Mouse (Mus musculus): ENCODE measurements around the gene Agfg1. TPM values are rescaled to one million over a fixed set of nuclear protein-coding genes. Genes with fewer than 3 reads are reported as not detected.
"Not testable (repeated sequence)": the region's sequence is repeated elsewhere in the genome, so short reads cannot be mapped to it uniquely, and the experiment has no call there.

Agfg1 gene
- total and polyA plus RNA-seq, 3 experiments = 34.1 to 58.6 TPM; not detected in 1

DNA sequence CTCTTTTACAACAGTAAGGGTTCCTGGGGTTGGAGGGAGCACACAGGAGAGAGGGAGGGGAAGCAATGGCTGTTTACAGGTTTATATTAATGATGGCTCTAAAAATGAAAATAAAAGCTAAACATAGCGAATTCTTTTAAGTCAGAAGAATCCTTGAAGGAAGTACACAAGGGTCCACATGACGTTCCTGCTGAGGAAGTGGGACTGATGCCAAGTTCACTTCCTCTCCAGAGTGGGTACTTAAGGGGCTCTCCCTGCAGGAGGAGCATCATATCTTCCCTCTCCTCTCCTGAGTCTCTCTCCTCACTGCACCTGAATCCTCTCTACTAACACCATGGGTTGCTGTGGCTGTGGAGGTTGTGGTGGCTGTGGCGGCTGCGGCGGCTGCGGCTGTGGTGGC lies 85.4 kb downstream of the Agfg1 start, which contains the start of gene A030014E15Rik:
Gene A030014E15Rik, plus strand, starts transcription at position 268 of the 400 bp plus-strand sequence.
- no peaks in the 10 kb centered on the region for H3K27me3 ChIP-seq (ENCODE audit: control insufficient read depth in 1 of 2, insufficient read depth in 2 of 2, low read length in 2 of 2)
- no peak for TF ChIP-seq GABPA (IDR thresholded peaks at IDR 0.05; ENCODE audit: low read depth, low read length)
- TF ChIP-seq SMC3 (IDR thresholded peaks at IDR 0.05; ENCODE audit: low read depth, low read length) = no peak
- no peak for TF ChIP-seq SIN3A (IDR thresholded peaks at IDR 0.05; ENCODE audit: low read length)
- TF ChIP-seq POLR2AphosphoS5 (IDR thresholded peaks at IDR 0.05; ENCODE audit: borderline replicate concordance, low read depth, low read length) = no peak
- TF ChIP-seq MAX (IDR thresholded peaks at IDR 0.05; ENCODE audit: low read length) = no peak
- TF ChIP-seq MYB (IDR thresholded peaks at IDR 0.05; ENCODE audit: low read depth, low read length) = no peak
- no peak for TF ChIP-seq NELFE (IDR thresholded peaks at IDR 0.05; ENCODE audit: low read depth, low read length)
- no peak for TF ChIP-seq CHD2 (IDR thresholded peaks at IDR 0.05; ENCODE audit: low read length)
- no peak for TF ChIP-seq POLR2AphosphoS2 (IDR thresholded peaks at IDR 0.05; ENCODE audit: low read length)
- no peak within 1 kb of the TSS for H3K4me3 ChIP-seq (ENCODE audit: control insufficient read depth in 1 of 2, insufficient read depth in 1 of 2, low read depth in 2 of 2, low read length in 2 of 2)
- H3K4me1 ChIP-seq (ENCODE audit: control insufficient read depth in 1 of 2, insufficient read depth in 2 of 2, low read length in 2 of 2) = no peaks in the 10 kb centered on the region
- H3K79me2 ChIP-seq (ENCODE audit: control insufficient read depth, insufficient read depth, low read length, poor library complexity) = no peaks in the 10 kb centered on the region
- H3K27ac ChIP-seq (ENCODE audit: control insufficient read depth, low read depth, low read length) = no peak within 1 kb of the TSS
- H3K9ac ChIP-seq (ENCODE audit: control insufficient read depth, low read depth, low read length, poor library complexity, severe bottlenecking) = no peak within 1 kb of the TSS
- H3K9me3 ChIP-seq (replicated peaks; ENCODE audit: insufficient read depth, low read length) = no peaks in the 10 kb centered on the region
- no peaks in the 10 kb centered on the region for H3K36me3 ChIP-seq (ENCODE audit: control insufficient read depth in 1 of 2, insufficient read depth in 2 of 2, low read length in 2 of 2)
- peak; percentile 37 for DNase-seq (ENCODE audit: low read depth, low spot score)

DNA sequence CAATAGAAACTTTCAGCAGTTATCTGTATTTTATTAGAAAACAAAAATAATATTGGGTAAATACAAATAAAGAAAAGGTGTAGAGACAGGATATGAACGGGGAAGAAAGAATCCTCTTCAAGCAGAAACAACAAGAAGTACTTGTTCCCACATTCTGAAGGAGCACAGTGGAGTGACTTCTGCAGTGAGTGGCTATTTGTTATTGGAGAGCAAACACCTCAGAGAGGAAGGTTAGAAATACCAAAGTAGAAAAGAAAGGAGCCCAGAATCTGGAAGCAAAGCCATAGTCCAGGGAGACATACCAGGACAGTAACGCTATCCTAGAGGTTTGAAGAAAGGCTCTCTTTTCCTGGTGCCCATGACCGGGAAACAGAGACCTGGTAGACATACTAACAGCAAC lies 91.3 kb downstream of the Agfg1 start:
- H3K4me1 ChIP-seq (ENCODE audit: control insufficient read depth in 1 of 2, insufficient read depth in 2 of 2, low read length in 2 of 2); H3K9ac ChIP-seq (ENCODE audit: control insufficient read depth, low read depth, low read length, poor library complexity, severe bottlenecking); H3K27ac ChIP-seq (ENCODE audit: control insufficient read depth, low read depth, low read length); DNase-seq (ENCODE audit: low read depth, low spot score); H3K27me3 ChIP-seq (ENCODE audit: control insufficient read depth in 1 of 2, insufficient read depth in 2 of 2, low read length in 2 of 2); H3K9me3 ChIP-seq (replicated peaks; ENCODE audit: insufficient read depth, low read length); H3K36me3 ChIP-seq (ENCODE audit: control insufficient read depth in 1 of 2, insufficient read depth in 2 of 2, low read length in 2 of 2); H3K4me3 ChIP-seq (ENCODE audit: control insufficient read depth in 1 of 2, insufficient read depth in 1 of 2, low read depth in 2 of 2, low read length in 2 of 2); H3K79me2 ChIP-seq (ENCODE audit: control insufficient read depth, insufficient read depth, low read length, poor library complexity): not testable (repeated sequence)

DNA sequence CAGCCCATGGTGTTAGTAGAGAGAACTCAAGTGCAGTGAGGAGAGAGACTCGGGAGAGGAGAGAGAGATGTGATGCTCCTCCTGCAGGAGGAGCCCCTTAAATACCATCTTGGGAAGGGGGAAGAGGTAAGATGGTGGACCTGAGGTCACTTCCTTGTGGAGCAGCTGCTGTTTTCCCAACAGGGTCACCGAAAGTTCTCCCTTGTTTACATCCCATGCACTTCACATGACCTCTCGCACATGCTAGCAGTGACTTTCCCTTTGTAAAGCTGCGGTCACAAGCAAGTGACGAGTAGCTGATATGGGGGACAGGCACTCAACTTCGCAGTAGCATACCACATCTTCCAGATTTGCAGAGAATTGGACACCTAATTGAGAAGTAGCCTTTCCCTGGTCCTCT lies 92.0 kb downstream of the Agfg1 start, which contains the start of gene Gm6217:
Gene Gm6217, minus strand, starts transcription at position 74 of the 400 bp plus-strand sequence.
- H3K27me3 ChIP-seq (ENCODE audit: control insufficient read depth in 1 of 2, insufficient read depth in 2 of 2, low read length in 2 of 2); H3K27ac ChIP-seq (ENCODE audit: control insufficient read depth, low read depth, low read length); H3K79me2 ChIP-seq (ENCODE audit: control insufficient read depth, insufficient read depth, low read length, poor library complexity): not testable (repeated sequence)

GRCm38 (mm10) chr1:82938666-82939065 lies 99.4 kb downstream of the Agfg1 start:
- no peaks in the 10 kb centered on the region for H3K36me3 ChIP-seq (ENCODE audit: control insufficient read depth in 1 of 2, insufficient read depth in 2 of 2, low read length in 2 of 2)
- no peak for DNase-seq (ENCODE audit: low read depth, low spot score)
- H3K4me3 ChIP-seq (ENCODE audit: control insufficient read depth in 1 of 2, insufficient read depth in 1 of 2, low read depth in 2 of 2, low read length in 2 of 2) = no peak overlapping the region
- H3K27me3 ChIP-seq (ENCODE audit: control insufficient read depth in 1 of 2, insufficient read depth in 2 of 2, low read length in 2 of 2) = no peaks in the 10 kb centered on the region
- no peaks in the 10 kb centered on the region for H3K9me3 ChIP-seq (replicated peaks; ENCODE audit: insufficient read depth, low read length)
- no peak overlapping the region for H3K9ac ChIP-seq (ENCODE audit: control insufficient read depth, low read depth, low read length, poor library complexity, severe bottlenecking)
- no peaks in the 10 kb centered on the region for H3K79me2 ChIP-seq (ENCODE audit: control insufficient read depth, insufficient read depth, low read length, poor library complexity)
- H3K4me1 ChIP-seq (ENCODE audit: control insufficient read depth in 1 of 2, insufficient read depth in 2 of 2, low read length in 2 of 2) = no peaks in the 10 kb centered on the region
- no peak overlapping the region for H3K27ac ChIP-seq (ENCODE audit: control insufficient read depth, low read depth, low read length)
- TF ChIP-seq E2F4 (IDR thresholded peaks at IDR 0.05; ENCODE audit: borderline replicate concordance, low read depth, low read length) = no peak
- TF ChIP-seq UBTF (IDR thresholded peaks at IDR 0.05; ENCODE audit: borderline replicate concordance, insufficient read depth, low read depth, low read length) = no peak
- TF ChIP-seq MAFK (IDR thresholded peaks at IDR 0.05; ENCODE audit: borderline replicate concordance, low read depth, low read length) = no peak
- no peak for TF ChIP-seq CHD1 (IDR thresholded peaks at IDR 0.05; ENCODE audit: low read depth, low read length)
- no peak for TF ChIP-seq SIN3A (IDR thresholded peaks at IDR 0.05; ENCODE audit: low read length)
- no peak for TF ChIP-seq ZNF384 (IDR thresholded peaks at IDR 0.05; ENCODE audit: low read depth, low read length)
- no peak for TF ChIP-seq POLR2AphosphoS2 (IDR thresholded peaks at IDR 0.05; ENCODE audit: low read length)
- TF ChIP-seq TCF12 (IDR thresholded peaks at IDR 0.05; ENCODE audit: low read depth, low read length) = no peak
- TF ChIP-seq MXI1 (IDR thresholded peaks at IDR 0.05; ENCODE audit: low read depth, low read length) = no peak
- no peak for TF ChIP-seq RCOR1 (IDR thresholded peaks at IDR 0.05; ENCODE audit: low read depth, low read length)
- no peak for TF ChIP-seq JUND (IDR thresholded peaks at IDR 0.05; ENCODE audit: low read depth, low read length)
- no peak for TF ChIP-seq SMC3 (IDR thresholded peaks at IDR 0.05; ENCODE audit: low read depth, low read length)
- TF ChIP-seq EP300 (IDR thresholded peaks at IDR 0.05; ENCODE audit: low read depth in 1 of 2, low read length in 2 of 2) = no peak
- TF ChIP-seq NRF1 (IDR thresholded peaks at IDR 0.05; ENCODE audit: insufficient read depth, low read depth, low read length, poor library complexity, severe bottlenecking) = no peak
- TF ChIP-seq ELF1 (IDR thresholded peaks at IDR 0.05; ENCODE audit: low read depth, low read length) = no peak

More for the DNA sequence above, 92.0 kb downstream of the Agfg1 start, which contains the start of gene Gm6217:
- not testable (repeated sequence) for H3K4me1 ChIP-seq (ENCODE audit: control insufficient read depth in 1 of 2, insufficient read depth in 2 of 2, low read length in 2 of 2); H3K4me3 ChIP-seq (ENCODE audit: control insufficient read depth in 1 of 2, insufficient read depth in 1 of 2, low read depth in 2 of 2, low read length in 2 of 2); H3K36me3 ChIP-seq (ENCODE audit: control insufficient read depth in 1 of 2, insufficient read depth in 2 of 2, low read length in 2 of 2); H3K9me3 ChIP-seq (replicated peaks; ENCODE audit: insufficient read depth, low read length); DNase-seq (ENCODE audit: low read depth, low spot score); H3K9ac ChIP-seq (ENCODE audit: control insufficient read depth, low read depth, low read length, poor library complexity, severe bottlenecking)
